ENCODE assay signal across 13 mouse cellular contexts in the genomic region with DNA sequence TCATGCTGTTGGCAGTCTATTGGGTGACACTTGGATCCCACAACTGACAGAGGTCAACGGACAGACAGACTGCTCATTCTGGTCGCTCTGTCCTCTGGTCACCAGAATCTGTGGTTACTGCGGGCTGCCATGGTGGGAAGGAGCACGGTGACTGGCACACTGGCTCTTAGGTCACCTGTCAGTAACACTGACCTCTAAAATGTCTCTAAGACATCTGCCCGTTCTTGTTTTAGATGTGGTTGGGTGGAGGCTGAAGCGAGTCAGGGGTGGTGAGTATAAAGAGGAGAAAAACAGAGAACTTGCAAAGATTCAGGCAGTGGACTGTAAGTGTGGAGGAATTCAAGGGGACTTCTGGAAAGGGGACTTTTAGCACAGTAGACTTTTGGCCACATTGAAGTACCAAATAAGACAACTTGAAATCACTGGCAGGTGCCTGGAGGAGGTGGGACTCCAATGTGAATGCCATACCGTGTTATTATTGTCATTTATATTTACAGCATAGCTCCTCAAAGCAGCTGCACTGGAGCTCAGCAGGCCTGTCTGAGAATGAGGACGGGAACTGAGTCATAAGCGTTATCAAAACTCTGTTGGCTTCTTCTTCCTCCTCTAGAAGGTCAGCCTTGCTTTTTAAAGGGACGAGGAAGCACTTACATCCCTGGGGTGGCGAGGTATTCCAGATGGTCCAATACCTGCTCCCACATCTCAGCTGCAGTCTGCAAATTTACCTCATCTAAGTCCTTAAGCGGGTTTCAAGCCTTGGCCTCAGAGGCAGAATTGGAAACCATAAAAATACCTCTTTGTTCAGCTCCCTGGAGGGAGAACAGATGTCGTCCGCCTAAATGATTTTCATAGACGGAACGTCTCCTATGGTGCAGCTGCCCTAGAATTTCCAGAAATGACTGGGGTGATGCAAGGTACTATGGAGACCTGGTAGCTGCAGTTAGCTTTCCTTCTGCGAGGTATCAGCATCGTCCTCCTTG.
DNase-seq lines count a peak whose midpoint lies in the region; ATAC-seq and TF ChIP-seq lines count a peak whose summit lies in the region.
"Had no signal": no experiment of that assay in that cellular context is flagged by ENCODE, and none has a peak within 500 bp of the region (broad histone marks: within the 10 kb centered on the region; RNA-seq: fewer than 3 reads in every experiment).

No protein-coding gene starts in this region.

- no peaks in the 10 kb centered on the region for H3K36me3 ChIP-seq in embryonic facial prominence, embryonic 14.5 days (ENCODE audit: control insufficient read depth, insufficient read depth, low read length)
- H3K36me3 ChIP-seq in embryonic facial prominence, embryonic 10.5 days (replicated peaks), result no peaks in the 10 kb centered on the region
- no peaks in the 10 kb centered on the region for H3K36me3 ChIP-seq in C2C12 (ENCODE audit: control insufficient read depth, insufficient read depth)
- no peaks in the 10 kb centered on the region for H3K36me3 ChIP-seq in limb, embryonic 14.5 days (ENCODE audit: control insufficient read depth, insufficient read depth, low read length)
- H3K36me3 ChIP-seq: heart, embryonic 12.5 days had no signal

- no peak overlapping the region for H3K9ac ChIP-seq in embryonic facial prominence, embryonic 14.5 days (ENCODE audit: low read depth, low read length)
- H3K9ac ChIP-seq in limb, embryonic 14.5 days (ENCODE audit: low read depth, low read length, severe bottlenecking), result no peak overlapping the region
- H3K9ac ChIP-seq: heart, embryonic 12.5 days had no signal

- WGBS in embryonic facial prominence, embryonic 14.5 days, result 68% methylated on average over 18 of the region's 18 CpGs
- WGBS in embryonic facial prominence, embryonic 10.5 days, result 85% methylated on average over 18 of the region's 18 CpGs
- 46% methylated on average over 18 of the region's 18 CpGs for WGBS in limb, embryonic 14.5 days
- WGBS in lung, adult 2 months, result 82% methylated on average over 18 of the region's 18 CpGs

- H3K27ac ChIP-seq in embryonic facial prominence, embryonic 14.5 days (replicated peaks; ENCODE audit: low read depth, low read length), result no peak overlapping the region
- H3K27ac ChIP-seq in embryonic facial prominence, embryonic 10.5 days (replicated peaks), result no peak overlapping the region; the same call in 1 of the 2 replicates
- no peak overlapping the region for H3K27ac ChIP-seq in limb, embryonic 14.5 days (replicated peaks; ENCODE audit: low read depth, low read length)

- no peak overlapping the region for H3K4me3 ChIP-seq in embryonic facial prominence, embryonic 14.5 days (ENCODE audit: low read depth, low read length)
- no peak overlapping the region for H3K4me3 ChIP-seq in embryonic facial prominence, embryonic 10.5 days
- H3K4me3 ChIP-seq in C2C12 (ENCODE audit: insufficient read depth, poor library complexity, severe bottlenecking), result no peak overlapping the region
- H3K4me3 ChIP-seq in limb, embryonic 14.5 days (replicated peaks; ENCODE audit: low read length), result no peak overlapping the region
- H3K4me3 ChIP-seq in lung, adult 2 months (replicated peaks; ENCODE audit: extremely low read depth, low read depth, low read length), result no peak overlapping the region
- H3K4me3 ChIP-seq: heart, embryonic 12.5 days had no signal

- TF ChIP-seq CTCF in C2C12 (IDR thresholded peaks at IDR 0.05; ENCODE audit: control insufficient read depth, insufficient read depth, insufficient read length), result no peak
- no peak for TF ChIP-seq CTCF in lung, adult 2 months (IDR thresholded peaks at IDR 0.05; ENCODE audit: insufficient read depth, low read length)

- H3K4me1 ChIP-seq in embryonic facial prominence, embryonic 14.5 days (ENCODE audit: control insufficient read depth, insufficient read depth, low read length), result peaks cover 12% of the 10 kb centered on the region
- H3K4me1 ChIP-seq in embryonic facial prominence, embryonic 10.5 days, result peaks cover 28% of the 10 kb centered on the region
- peaks cover 12% of the 10 kb centered on the region; the same call in 1 of the 2 replicates for H3K4me1 ChIP-seq in limb, embryonic 14.5 days (ENCODE audit: control insufficient read depth, insufficient read depth, low read length)
- no peaks in the 10 kb centered on the region for H3K4me1 ChIP-seq in lung, adult 2 months (ENCODE audit: control insufficient read depth, insufficient read depth, low read length)
- H3K4me1 ChIP-seq: heart, embryonic 12.5 days had no signal

- 0 out of 2 replicates have a peak, but pooled peaks cover 3% of the 10 kb centered on the region for H3K27me3 ChIP-seq in embryonic facial prominence, embryonic 14.5 days (replicated peaks; ENCODE audit: control insufficient read depth, insufficient read depth, low read length)
- 0 out of 2 replicates have a peak, but pooled peaks cover 5% of the 10 kb centered on the region for H3K27me3 ChIP-seq in embryonic facial prominence, embryonic 10.5 days (replicated peaks; ENCODE audit: low read depth, poor library complexity, severe bottlenecking)
- H3K27me3 ChIP-seq in C2C12 (ENCODE audit: control insufficient read depth, insufficient read depth, insufficient read length), result no peaks in the 10 kb centered on the region
- H3K27me3 ChIP-seq in limb, embryonic 14.5 days (ENCODE audit: control insufficient read depth, insufficient read depth, low read length), result no peaks in the 10 kb centered on the region
- H3K27me3 ChIP-seq: heart, embryonic 12.5 days had no signal

- H3ac ChIP-seq in C2C12 (ENCODE audit: control insufficient read depth, insufficient read length, low read depth), result no peak overlapping the region

- no peaks in the 10 kb centered on the region for H3K79me3 ChIP-seq in C2C12 (ENCODE audit: low read depth)

- TF ChIP-seq POLR2A in limb, embryonic 14.5 days (IDR thresholded peaks at IDR 0.05; ENCODE audit: borderline replicate concordance, extremely low read depth, insufficient read depth, insufficient read length), result no peak
- TF ChIP-seq POLR2A in lung, adult 2 months (IDR thresholded peaks at IDR 0.05; ENCODE audit: borderline replicate concordance, extremely low read depth, low read depth, low read length), result no peak

- H3K4me2 ChIP-seq in embryonic facial prominence, embryonic 14.5 days (ENCODE audit: low read depth, low read length), result no peak overlapping the region
- no peak overlapping the region for H3K4me2 ChIP-seq in limb, embryonic 14.5 days (replicated peaks; ENCODE audit: low read depth, low read length, severe bottlenecking)
- H3K4me2 ChIP-seq: heart, embryonic 12.5 days had no signal

- no peaks in the 10 kb centered on the region for H3K79me2 ChIP-seq in C2C12 (ENCODE audit: control insufficient read depth, insufficient read depth)

- DNase-seq in embryonic facial prominence, embryonic 14.5 days (ENCODE audit: low spot score), result peak; percentile 32
- no peak for DNase-seq in embryonic facial prominence, embryonic 10.5 days (ENCODE audit: low spot score)
- DNase-seq in forelimb bud, embryonic 11.5 days (ENCODE audit: low read depth, low spot score), result peak; percentile 29
- peak; percentile 23 for DNase-seq in limb, embryonic 14.5 days (ENCODE audit: low spot score)
- no peak for DNase-seq in adrenal gland, adult (ENCODE audit: inconsistent age in 2 of 2, low spot score in 1 of 2)
- no peak for DNase-seq in lung, adult 2 months
- no peak for DNase-seq in adipocyte (ENCODE audit: low spot score)
- DNase-seq: gastrocnemius, postnatal 14 days; kidney, postnatal 14 days; lung, adult 18-20 months had no signal

- H3K9me3 ChIP-seq in embryonic facial prominence, embryonic 14.5 days (ENCODE audit: control insufficient read depth, low read length), result no peaks in the 10 kb centered on the region
- H3K9me3 ChIP-seq in embryonic facial prominence, embryonic 10.5 days, result no peaks in the 10 kb centered on the region
- no peaks in the 10 kb centered on the region for H3K9me3 ChIP-seq in limb, embryonic 14.5 days (ENCODE audit: control insufficient read depth, low read length)
- H3K9me3 ChIP-seq: heart, embryonic 12.5 days had no signal

- ATAC-seq in embryonic facial prominence, embryonic 14.5 days (ENCODE audit: low read depth), result 0 out of 2 replicates have a peak, but pooled peaks have one; percentile 37
- ATAC-seq in limb, embryonic 14.5 days (ENCODE audit: low FRiP score, low read depth), result 0 out of 2 replicates have a peak, but pooled peaks have one; percentile 41
- ATAC-seq: activated CD4-positive, CD25-positive, alpha-beta regulatory T cell, adult 4 months had no signal

TF ChIP-seq in C2C12, 6 proteins besides CTCF, POLR2A, EP300 and RAD21:
- TF ChIP-seq MYOG (IDR thresholded peaks at IDR 0.05; ENCODE audit: control insufficient read depth, extremely low read depth, insufficient read length) (no peak), MYOD1 (IDR thresholded peaks at IDR 0.05; ENCODE audit: control insufficient read depth, insufficient read length, low read depth) (peak; percentile 4), MAX (IDR thresholded peaks at IDR 0.05) (no peak)

Comparison
In these comparisons a context has a peak if more than half of its experiments do, and no peak if none do; other contexts are left out.
1. DNase-seq: peak in embryonic facial prominence, embryonic 14.5 days (single experiment), forelimb bud, embryonic 11.5 days (single experiment) and limb, embryonic 14.5 days (single experiment); none in embryonic facial prominence, embryonic 10.5 days (single experiment), adrenal gland, adult (0 of 2), lung, adult 2 months (single experiment) and adipocyte (single experiment).